Mouse (Mus musculus): ENCODE data around the gene Ddx51.

Ddx51 gene

DNA sequence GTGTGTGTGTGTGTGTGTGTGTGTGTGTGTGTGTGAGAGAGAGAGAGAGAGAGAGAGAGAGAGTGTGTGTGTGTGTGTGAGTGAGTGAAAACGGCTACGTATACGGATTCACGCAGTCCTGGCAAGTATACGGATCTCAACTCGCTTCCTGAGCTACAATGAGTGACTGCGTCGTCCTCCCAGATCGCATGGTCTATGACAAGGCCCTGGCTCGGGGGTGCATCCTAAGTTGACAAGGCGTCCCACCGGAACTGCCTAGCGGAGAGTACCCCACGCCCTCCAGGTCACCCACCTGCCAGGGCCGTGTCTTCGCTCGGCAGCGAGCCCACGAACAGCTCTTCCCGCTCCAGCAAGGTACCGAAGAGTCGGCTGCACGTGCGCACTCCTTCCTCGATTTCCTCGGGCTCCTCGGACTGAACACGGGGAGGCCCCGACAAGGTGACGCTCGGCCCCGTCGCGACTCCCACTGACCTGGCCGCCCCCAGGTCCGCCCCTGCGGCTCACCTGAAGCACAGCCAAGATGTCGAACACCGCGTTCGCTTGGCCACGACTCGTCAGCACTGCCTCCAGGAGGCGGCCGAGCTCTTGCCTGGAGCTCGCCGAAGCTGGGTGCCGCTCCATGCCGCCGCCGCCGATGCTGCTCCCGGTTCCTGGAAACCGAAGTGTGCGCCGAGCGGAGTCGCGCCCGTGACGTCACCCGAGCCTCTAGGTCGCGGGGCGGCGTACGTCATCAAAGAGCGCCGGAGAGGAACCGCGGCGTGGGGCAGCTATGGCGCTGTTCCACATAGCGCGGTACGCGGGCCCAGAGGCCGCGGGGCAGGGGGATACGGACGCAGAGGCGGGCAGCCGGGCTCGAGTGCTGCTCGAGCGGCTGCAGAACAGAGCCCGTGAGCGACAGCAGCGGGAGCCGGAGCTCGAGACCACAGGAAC lies at the start of gene Ddx51, which contains the start of gene Noc4l:
Ddx51 (plus strand) TSS at position 733 of the 930 bp plus-strand sequence.
Noc4l (minus strand) TSS at position 699 of the 930 bp plus-strand sequence.
- in situ Hi-C loops (cut with MboI; ENCODE audit: low pct_unique_long_range_greater_than_20kb in 1 of 2, low sequenced_read_pairs in 2 of 2, unreplicated experiment in 1 of 2) = no loop called here

DNA sequence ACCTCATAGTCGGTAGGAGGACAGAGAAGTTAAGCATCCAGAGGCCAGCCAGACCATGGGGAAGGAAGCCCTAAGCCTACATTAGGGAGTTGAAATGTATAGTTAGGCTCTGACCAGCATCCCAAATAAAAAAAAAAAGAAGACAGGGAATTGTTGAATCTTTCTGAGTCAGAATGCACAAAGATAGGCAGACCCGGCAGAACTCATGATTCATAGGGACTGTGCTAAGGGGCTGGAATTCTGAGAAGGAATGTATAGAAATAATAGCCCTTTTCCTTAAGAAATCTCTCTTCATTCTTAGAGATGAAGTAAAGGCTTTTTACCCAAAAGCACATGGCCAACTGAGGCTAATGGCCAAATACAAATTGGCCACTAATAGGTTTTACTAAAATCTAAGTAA lies 48.9 kb upstream of the Ddx51 start:
- in situ Hi-C loops (cut with MboI; ENCODE audit: low pct_unique_long_range_greater_than_20kb in 1 of 2, low sequenced_read_pairs in 2 of 2, unreplicated experiment in 1 of 2) = no loop called here

DNA sequence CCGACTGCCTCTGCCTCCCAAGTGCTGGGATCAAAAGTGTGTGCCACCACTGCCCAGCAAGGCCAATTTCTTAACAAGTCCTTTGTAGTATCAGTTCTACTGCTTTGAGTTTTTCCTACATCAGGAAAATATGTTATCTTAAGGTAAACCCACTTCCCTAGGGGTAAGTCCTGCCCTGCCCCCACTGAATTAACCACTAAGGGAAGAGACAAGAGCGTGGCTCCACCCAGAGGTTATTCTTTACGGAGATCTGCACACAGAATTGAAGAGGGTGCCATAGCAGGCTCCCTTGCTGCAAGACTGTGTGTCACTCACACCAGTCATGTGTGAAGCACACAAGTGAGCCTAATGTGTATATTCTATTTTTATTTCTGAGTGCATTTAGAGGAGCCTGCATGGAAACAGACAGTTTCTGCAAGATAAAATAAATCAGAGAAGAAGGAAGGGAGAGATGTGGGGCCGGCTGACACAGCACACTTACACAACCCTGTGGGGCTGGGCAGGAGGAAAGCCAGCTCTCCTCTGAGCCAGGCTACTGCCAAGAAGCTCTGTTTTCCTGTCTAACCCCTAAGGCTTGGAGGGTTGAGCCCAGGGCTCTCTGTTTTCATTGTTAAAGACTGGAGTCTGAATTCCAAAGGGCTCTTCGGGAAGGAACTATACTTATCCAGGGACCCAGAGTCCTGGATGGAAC lies 47.6 kb upstream of the Ddx51 start:
- in situ Hi-C loops (cut with MboI; ENCODE audit: low pct_unique_long_range_greater_than_20kb in 1 of 2, low sequenced_read_pairs in 2 of 2, unreplicated experiment in 1 of 2) = no loop called here

DNA sequence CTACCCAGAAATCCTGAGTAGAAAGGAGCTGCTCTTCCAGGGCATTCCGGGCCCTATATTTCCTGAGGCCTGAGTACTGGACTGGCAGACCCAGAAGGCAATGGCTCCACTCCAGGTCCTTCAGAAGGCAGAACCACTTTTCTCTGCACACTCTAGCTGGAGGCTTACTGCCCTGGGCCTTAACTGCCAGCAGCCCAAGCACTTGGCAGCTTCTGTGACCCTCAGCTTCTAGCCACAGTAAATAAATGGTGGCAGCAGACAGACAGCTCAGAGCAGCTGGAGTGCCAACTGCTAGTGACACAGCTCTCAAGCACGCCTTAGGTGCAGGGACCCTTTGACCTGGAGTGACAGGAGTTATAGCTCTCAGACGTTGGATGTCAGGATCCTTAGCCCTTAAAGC lies 45.5 kb upstream of the Ddx51 start:
- in situ Hi-C loops (cut with MboI; ENCODE audit: low pct_unique_long_range_greater_than_20kb in 1 of 2, low sequenced_read_pairs in 2 of 2, unreplicated experiment in 1 of 2) = no loop called here

DNA sequence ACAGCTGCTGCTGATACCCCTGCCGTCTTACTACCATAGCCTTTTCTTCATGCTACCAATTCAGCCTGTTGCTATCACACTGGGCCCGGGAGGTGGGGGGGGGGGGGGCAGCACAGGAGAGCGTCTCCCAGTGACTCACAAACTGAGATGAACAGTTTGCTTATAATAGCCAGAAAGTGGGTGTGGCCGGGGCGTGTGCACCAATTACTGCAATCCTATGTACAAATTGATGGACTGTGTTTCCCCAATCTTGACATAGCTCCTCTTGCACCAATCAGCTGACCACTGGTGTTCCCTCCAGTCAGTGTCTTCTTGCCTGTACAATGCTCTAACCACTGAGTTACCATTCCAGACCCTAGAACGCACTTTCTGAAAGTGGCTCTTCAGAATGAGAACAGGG lies 44.9 kb upstream of the Ddx51 start:
- in situ Hi-C loops (cut with MboI; ENCODE audit: low pct_unique_long_range_greater_than_20kb in 1 of 2, low sequenced_read_pairs in 2 of 2, unreplicated experiment in 1 of 2) = no loop called here

DNA sequence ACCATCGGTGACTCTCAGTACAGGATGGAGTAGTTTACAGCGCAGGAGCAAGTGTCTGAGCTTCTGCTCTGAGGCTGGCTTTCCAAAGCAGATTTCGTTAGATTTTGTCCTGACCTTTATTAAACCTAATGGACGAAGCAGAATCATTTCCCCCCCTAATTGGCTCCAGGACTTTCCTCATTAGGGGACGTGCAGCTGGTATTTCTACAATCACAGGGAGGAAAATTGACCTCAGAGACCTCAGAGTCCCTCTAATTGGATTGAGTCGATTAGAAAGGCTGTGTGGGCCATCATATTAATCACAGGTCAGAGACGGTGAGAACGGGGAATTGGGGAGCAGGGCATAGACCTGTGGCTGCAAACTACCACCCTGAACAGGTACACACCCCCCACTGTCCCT lies 44.3 kb upstream of the Ddx51 start:
- in situ Hi-C loops (cut with MboI; ENCODE audit: low pct_unique_long_range_greater_than_20kb in 1 of 2, low sequenced_read_pairs in 2 of 2, unreplicated experiment in 1 of 2) = no loop called here

DNA sequence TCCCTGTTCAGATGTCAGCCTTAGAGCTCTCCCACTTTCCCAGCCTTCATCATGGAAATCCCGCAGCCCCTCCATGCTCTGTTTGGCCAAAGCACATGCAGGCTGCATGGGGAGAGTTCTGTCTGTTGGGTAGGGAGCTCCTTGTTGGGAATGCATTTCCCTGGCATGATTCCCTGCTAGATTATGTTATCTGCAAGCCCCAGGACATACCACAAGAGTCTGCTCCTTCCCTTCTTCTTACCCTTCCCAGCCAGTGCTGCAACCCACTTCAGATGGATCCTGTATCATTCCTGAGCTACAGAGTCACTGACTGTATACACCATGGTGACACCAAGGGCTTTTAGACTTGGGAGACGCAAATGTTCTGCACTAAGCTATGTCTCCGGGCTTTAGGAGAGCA lies 43.8 kb upstream of the Ddx51 start:
- in situ Hi-C loops (cut with MboI; ENCODE audit: low pct_unique_long_range_greater_than_20kb in 1 of 2, low sequenced_read_pairs in 2 of 2, unreplicated experiment in 1 of 2) = no loop called here

DNA sequence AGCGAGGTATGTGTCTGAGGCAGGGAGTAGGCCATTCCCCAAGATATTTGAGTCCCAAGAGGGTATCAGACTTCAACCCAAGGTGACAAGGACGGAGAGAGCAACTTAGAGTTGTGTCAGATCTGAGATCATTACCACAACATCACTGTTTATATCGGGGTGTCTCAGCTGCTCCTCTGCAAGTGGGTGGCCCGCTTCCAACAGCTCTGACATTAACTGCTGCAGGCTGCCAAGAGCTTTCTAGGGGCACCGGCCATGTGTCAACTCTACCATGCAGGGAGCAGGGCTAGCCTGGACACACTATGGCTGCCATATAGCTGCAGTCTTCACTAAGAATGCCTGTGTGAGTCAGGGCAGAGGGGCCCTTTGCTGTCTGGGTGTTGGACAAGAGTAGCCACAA lies 43.4 kb upstream of the Ddx51 start:
- in situ Hi-C loops (cut with MboI; ENCODE audit: low pct_unique_long_range_greater_than_20kb in 1 of 2, low sequenced_read_pairs in 2 of 2, unreplicated experiment in 1 of 2) = no loop called here

DNA sequence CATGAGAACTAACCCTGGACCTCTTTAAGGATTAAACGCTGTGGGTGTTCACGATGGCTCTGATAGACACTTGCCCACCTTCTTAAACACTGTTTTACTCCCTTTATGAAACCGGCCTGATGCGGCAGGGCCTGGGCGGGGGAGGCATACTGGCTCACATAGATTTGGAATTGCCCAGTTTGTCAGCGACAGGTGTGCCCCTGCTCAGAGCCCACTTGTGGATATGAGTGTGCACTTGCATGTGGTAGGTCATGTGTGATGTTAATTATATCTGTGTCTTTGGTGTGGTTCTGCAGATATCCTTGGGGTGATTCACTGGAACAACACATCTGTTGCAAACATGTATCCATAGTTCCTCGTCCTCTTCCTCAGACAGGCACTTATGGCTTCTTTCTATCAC lies 42.8 kb upstream of the Ddx51 start:
- in situ Hi-C loops (cut with MboI; ENCODE audit: low pct_unique_long_range_greater_than_20kb in 1 of 2, low sequenced_read_pairs in 2 of 2, unreplicated experiment in 1 of 2) = no loop called here

DNA sequence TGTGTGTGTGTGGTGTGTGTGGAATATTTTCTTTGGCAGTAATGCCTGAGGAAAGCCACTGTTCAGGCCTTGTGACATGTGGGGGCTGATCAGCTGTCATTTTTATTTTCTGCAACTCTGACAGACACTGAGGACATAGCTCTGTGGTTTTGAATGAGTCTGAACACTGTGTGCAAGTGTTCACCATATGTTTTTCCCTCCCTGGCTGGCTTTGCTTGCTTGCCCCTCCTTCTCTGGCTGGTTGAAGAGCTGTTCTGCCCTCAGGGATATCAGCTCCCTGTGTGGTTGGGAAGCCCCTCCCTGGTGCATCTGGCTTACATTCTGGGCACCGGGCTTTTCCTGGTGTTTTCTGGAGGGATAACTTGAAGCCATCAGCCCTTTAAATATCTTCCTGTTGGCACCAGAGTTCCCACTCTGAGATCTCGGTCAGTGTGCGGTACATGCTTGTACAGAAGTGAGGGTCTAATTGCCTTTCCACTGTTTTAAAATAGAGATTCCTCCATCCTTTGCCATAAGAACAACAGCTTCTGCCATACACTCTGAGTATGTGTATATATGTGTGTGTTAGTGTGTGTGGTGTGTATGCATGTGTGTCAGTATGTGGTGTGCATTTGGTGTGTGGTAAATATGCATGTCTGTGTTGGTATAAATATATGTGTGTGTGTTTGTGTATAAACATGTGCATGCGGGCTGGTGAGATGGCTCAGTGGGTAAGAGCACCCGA lies 41.7 kb upstream of the Ddx51 start:
- in situ Hi-C loops (cut with MboI; ENCODE audit: low pct_unique_long_range_greater_than_20kb in 1 of 2, low sequenced_read_pairs in 2 of 2, unreplicated experiment in 1 of 2) = no loop called here

DNA sequence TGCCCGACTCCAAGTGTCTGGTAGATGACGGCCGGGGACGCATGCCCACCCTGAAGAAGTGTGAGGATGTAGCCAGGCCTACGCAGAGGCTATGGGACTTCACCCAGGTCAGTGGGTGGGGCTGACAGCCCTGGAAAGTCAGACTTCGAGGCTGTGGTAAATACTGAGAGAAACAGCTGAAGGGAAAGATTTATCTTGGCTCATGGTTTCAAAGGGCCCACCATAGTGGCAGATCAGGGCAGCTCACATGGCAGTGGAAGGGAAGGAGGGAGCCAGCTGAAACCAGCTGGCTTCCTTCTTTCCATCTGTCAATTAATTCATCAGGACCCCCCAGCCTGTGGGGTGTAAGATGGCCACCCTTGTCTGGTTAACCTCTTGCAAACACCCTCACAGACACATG lies 34.0 kb upstream of the Ddx51 start:
- in situ Hi-C loops (cut with MboI; ENCODE audit: low pct_unique_long_range_greater_than_20kb in 1 of 2, low sequenced_read_pairs in 2 of 2, unreplicated experiment in 1 of 2) = loop anchor here in 1 of 2 experiments (5.0 kb wide), 1 partner anchor 112 kb away; no protein-coding TSS in a partner anchor

DNA sequence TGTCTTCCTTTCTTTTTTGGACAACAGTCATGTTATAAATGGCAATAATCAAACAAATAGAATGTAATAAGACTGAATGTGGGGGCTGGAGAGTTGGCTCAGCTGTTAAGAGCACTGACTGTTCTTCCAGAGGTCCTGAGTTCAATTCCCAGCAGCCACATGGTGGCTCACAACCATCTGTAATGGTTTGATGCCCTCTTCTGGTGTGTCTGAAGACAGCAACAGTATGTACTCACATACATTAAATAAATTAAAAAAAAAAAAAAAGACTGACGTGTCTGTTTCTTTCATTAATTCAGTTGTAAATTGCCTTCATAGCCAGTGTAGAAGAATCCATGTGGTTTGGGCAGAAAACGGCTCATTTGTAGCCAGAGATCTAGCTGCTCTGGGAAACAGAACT lies 28.9 kb upstream of the Ddx51 start:
- in situ Hi-C loops (cut with MboI; ENCODE audit: low pct_unique_long_range_greater_than_20kb in 1 of 2, low sequenced_read_pairs in 2 of 2, unreplicated experiment in 1 of 2) = no loop called here

DNA sequence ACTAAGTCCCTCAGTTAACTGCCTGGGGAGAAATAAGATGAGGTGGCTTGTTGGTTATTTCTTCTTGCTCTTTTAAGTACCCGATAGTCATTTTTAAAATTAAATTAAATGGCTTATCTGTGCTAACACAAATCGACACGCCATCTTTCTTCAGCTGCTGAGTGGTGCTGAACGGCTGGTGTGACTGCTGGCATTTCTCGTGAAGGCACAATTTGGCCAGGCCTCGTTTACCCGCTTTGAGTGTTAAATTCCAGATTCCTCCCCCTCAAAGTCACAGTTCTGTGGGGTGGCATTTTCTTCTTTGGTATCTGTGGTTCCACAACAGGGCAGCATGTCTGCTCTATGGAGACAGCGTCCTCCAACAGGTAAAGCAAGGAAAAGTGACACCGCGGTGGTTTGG lies 25.9 kb upstream of the Ddx51 start:
- in situ Hi-C loops (cut with MboI; ENCODE audit: low pct_unique_long_range_greater_than_20kb in 1 of 2, low sequenced_read_pairs in 2 of 2, unreplicated experiment in 1 of 2) = no loop called here

DNA sequence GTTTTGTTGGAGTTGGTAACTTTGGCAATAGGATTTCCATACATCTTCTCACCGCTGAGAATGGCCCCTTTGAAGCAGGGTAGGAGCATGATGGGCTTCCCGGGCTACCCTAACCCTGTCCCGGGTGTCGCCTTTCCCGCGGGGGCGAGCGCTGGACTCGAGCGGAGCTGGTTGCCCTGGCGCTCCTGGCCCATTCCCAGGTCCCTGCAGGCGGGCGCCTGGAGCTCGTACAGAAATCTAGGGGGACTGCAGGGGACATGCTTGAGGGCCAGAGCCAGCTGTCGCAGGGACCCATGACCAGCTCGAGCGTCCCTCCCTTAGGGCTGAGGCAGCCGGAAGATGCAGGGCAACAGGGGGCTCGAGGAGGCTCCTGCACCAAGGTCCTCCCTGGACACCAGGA lies 25.1 kb upstream of the Ddx51 start:
- in situ Hi-C loops (cut with MboI; ENCODE audit: low pct_unique_long_range_greater_than_20kb in 1 of 2, low sequenced_read_pairs in 2 of 2, unreplicated experiment in 1 of 2) = no loop called here

DNA sequence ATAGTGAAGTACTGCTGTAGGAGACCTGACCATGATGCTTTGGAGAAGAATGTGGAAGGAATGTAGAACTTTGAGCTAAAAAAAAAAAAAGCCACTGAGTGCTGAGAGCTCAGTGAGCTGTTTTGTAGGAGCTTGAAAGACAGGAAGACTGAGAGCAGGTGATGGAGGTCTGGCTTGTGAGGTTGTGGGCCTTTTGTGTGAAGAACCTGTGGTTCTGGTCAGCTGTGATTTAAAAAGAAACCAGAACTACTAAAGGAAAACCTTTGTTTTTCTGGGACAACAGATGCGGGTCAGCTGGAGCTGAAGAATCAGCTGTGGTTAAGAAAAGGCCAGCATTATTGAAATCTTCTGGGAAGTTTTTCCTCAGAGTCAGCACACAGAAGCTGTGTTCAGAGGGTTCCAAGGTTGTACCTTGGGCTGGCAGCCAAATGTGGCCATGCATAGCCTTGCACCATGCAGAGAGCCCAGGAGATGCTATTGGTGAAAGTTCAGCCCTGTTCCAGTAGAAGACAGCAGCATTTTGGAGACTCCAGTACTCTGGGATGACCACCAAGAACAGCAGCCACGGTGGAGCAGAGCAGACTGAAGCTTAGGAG lies 23.6 kb upstream of the Ddx51 start:
- in situ Hi-C loops (cut with MboI; ENCODE audit: low pct_unique_long_range_greater_than_20kb in 1 of 2, low sequenced_read_pairs in 2 of 2, unreplicated experiment in 1 of 2) = loop anchor here (5.0 to 10.0 kb wide), 3 partner anchors 125 to 277 kb away; no protein-coding TSS in a partner anchor

DNA sequence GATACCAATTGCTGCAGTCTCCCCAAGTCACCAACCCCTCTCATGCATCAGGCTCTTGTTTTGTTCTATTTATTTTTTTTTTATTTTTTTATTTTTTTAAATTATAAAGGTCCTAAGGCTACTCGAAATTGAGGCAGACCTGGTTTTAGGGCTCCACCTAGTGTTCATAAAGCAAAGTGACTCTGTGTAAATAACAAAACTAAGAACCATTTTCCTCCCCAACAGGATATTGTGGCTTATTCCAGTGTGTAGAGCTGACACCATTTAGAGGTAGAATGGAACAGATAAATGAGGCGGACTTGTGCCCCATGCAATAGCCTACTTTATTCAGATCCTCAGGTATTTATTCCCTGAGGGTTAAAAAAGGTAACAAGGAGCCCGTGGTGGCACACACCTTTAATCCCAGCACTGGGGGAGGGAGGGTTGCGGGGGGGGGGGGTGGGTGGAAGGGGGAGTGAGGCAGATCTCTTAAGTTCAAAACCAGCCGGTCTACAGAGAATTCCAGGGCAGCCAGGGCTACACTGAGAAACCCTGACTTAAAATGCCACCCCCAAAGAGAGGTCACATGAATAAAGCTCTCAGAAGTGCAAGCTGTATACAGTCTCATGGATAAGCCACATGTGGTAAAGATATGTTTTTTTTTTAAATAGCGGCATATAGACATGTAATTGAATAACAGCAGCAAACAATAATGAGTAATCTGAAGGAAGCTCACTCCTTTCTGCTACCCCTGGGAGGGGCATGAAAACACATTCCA lies 17.1 kb upstream of the Ddx51 start:
- in situ Hi-C loops (cut with MboI; ENCODE audit: low pct_unique_long_range_greater_than_20kb in 1 of 2, low sequenced_read_pairs in 2 of 2, unreplicated experiment in 1 of 2) = loop anchor here (5.0 to 10.0 kb wide), 3 partner anchors 131 to 279 kb away; no protein-coding TSS in a partner anchor

DNA sequence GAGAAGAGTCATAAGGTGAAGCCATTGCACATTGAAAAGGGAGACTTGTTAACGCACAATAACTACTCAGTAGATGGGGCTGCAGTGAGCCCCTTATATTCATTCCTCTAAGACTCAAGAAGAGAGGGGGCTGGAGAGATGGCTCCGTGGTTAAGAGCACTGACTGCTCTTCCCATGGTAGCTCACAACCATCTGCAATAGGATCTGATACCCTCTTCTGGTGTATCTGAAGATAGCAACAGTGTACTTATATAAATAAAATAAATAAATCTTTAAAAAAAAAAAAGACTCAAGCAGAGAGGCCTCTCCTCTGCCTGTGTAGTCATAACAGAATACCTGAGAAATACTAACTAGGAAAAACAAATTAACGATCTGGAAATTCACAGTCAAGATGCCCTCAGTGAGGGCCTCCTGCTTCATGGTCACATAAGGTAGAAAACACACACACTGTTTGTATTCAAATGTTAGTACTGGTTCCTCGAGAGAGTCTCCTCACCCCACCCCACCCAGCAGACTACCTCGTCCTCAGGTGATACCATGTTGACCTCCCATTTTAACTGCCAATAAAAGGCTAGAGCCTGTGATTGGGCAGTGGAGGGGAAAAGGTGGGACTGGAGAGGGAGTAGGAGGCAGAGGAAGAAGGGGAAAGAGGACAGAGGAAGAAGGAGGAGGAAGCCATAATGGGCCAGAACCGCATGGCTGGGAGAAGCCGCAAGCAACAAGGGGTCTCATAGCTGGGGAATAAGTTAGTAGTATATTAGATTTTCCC lies 14.8 kb upstream of the Ddx51 start:
- in situ Hi-C loops (cut with MboI; ENCODE audit: low pct_unique_long_range_greater_than_20kb in 1 of 2, low sequenced_read_pairs in 2 of 2, unreplicated experiment in 1 of 2) = loop anchor here (5.0 to 10.0 kb wide), 3 partner anchors 134 to 281 kb away; no protein-coding TSS in a partner anchor

Data from mouse embryonic stem cell (cell line).